Mouse (Mus musculus) heart, adult 2 months (tissue): ENCODE measurements around the gene Erf.
"Not testable (repeated sequence)": the region's sequence is repeated elsewhere in the genome, so short reads cannot be mapped to it uniquely, and the experiment has no call there.

Experiments used
- CTCF ChIP-seq: fragments of 200-600 bp; IDR thresholded peaks from 2 replicates; pipeline ENCODE4 v1.8.1; 2022; ENCODE audit warnings: antibody characterized with exemption, mild to moderate bottlenecking, moderate library complexity
- POLR2A ChIP-seq: fragments of 200-500 bp; IDR thresholded peaks from 2 replicates; pipeline ENCODE4 v1.6.1; 2011; ENCODE audit warnings: mild to moderate bottlenecking, low read depth, low read length, control low read depth; ENCODE audit not compliant: insufficient read depth

DNA sequence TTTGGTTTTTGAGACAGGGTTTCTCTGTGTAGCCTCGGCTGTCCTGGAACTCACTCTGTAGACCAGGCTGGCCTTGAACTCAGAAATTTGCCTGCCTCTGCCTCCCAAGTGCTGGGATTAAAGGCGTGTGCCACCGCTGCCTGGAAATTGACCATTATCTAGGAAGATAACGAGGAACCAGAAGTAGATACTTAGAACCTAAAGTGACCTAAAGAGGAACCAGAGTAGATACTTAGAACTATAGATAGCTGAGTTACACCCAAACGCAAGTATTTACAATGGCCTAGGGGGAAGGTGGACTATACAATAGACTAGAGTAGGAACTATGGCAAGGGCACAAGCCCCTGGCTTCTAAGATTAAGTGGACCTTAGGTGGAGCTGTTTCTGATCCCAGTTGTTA, 15.2 kb upstream of the Erf start:
- TF ChIP-seq POLR2A, CTCF: not testable (repeated sequence)
